Mouse (Mus musculus) cerebellum, adult 11-12 months (tissue): Measurements from ENCODE around the gene Sh3gl2.
A peak's percentile ranks its signal among the peaks of the same experiment; 100 is the strongest.

ENCODE experiments used
- DNase-seq: peaks from one replicate; pipeline ENCODE4 v3.0.0; 2022

The Sh3gl2 gene

DNA sequence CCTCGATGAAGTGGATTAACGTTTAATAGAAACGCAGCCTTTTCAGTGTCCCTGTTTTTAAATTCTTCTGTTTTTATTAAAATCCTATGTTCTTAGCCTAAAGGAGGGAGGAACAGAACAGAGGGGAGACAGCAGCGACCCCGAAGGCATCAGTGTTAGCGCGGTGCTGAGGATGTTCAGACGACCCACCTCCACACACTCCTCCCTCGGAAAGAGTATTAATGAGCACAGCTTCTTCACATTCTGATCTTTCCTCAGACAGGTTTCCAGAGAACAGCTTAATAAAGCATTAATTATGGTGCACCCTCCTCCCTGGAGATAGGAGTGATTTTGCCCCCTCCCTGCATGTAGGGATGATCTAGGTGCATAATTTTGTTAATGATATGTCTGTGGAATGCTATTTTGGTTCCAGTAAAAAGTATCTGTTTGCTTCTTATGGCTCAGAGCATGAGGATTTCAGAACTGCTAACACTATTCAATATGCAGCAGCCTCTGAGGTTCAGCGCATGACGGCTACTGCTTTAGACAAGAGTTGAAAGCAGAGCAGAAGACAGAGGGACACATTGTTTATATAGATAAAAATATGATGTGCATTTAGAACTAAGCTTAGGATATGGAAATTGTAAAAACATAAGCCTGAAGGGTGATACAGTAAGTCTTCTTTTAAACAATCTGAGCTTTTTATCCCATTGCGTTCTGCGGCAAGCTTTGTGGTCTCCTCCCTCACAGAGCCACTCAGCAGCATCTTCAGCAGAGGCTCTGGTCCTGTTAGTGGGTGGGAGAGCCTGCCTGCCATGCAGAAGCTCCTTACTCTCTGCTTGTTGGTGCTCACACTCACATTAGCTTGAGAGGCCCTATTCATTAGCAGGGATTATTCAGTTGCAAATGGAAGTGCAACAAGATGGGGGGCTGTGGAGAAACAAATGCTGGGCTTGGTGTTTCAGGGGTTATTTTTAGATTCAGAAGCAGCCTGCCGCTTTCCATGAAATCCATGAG lies 27.8 kb downstream of the Sh3gl2 start:
- no peak for DNase-seq

DNA sequence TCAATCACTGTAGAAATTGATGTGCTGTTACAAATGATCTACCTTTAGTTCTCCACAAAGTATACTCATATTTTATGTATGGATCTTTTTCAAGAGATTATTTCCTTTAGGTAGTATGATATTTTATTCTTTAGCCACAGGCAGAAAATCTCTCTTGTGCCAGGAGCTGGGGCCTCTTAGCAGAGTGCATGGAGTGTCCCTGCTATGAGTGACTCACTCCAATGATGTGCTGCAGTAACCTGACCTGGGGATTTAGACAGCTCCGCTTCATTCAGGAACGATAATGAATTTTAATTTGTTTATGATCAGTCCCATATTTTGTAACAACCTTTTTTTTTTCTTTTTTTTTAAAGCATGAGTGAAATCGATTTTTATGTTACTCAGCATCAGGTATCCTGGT lies 36.7 kb downstream of the Sh3gl2 start:
- DNase-seq = no peak

GRCm38 (mm10) chr4:85242562-85242961 lies 37.6 kb downstream of the Sh3gl2 start:
- DNase-seq = no peak

DNA sequence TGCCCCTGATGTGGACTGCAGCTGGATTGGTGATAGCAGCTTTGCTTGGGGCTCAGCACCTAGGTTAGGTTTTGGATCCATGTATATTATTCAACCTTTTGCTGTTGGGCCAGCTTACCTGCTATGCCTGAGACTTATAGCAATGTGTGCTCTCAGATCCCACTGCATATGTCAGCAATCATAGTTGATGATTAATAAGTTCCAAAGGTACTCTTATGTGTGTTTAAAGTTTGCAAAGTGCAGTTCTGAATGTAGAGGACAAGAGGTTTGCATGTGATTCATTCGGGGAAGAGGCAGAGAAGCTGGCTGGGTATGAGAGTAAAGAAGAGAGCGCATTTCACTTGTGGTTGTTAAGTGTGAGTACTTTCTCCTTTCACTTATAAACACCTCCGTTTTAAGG lies 43.7 kb downstream of the Sh3gl2 start:
- DNase-seq = no peak

GRCm38 (mm10) chr4:85250271-85250670 lies 45.3 kb downstream of the Sh3gl2 start:
- no peak for DNase-seq

DNA sequence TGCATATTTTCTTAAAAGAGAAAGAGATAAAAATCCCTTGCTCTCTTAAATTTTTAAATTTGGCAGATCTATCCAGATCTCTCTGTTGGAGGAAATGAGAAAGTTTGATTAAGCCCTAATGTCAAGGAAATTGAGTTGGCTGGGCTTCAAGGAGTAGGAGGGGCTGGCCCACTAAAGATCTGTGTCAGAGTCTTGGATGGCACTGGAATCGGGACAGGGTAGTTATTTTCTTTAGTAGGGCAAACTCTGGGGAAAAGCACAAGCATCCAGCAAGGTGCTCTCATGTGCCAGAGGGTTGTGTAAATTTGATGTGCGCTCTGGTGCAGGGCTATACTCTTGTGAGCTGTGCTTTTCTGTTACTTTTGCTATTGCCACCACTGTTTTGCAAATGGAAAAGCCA lies 45.9 kb downstream of the Sh3gl2 start:
- peak; percentile 57 for DNase-seq

DNA sequence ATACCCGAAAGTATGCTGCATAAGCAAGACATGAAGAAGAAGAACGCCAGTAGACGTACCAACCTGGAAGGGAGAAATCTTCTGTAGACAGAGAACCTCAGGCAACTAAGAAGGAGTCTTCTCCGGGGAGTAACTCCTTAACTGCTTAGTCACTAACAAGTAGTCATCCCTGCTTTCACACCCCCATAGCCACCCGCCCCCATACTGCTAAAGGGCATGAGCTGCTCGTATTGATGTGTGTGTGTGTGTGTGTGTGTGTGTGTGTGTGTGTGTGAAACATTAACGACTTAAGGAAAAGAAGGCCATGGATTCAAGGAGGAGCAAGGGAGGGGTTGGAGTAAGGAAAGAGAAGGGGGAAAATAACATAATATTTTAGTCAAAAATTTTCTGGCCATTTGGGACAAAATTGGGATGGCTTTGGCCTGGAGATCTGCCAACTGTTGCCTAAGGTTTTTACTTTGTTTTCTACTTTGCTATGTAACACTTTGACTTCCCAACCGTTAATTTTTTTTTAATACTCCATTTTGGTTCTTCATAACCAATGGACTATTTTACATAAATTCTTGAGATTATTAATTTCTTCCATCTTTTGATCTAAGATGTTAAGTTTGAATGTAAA lies 51.0 kb downstream of the Sh3gl2 start:
- DNase-seq = no peak

- DNase-seq = peak; percentile 60
Observed at GRCm38 (mm10) chr4:85256461-85257202, 51.7 kb downstream of the Sh3gl2 start.

DNA sequence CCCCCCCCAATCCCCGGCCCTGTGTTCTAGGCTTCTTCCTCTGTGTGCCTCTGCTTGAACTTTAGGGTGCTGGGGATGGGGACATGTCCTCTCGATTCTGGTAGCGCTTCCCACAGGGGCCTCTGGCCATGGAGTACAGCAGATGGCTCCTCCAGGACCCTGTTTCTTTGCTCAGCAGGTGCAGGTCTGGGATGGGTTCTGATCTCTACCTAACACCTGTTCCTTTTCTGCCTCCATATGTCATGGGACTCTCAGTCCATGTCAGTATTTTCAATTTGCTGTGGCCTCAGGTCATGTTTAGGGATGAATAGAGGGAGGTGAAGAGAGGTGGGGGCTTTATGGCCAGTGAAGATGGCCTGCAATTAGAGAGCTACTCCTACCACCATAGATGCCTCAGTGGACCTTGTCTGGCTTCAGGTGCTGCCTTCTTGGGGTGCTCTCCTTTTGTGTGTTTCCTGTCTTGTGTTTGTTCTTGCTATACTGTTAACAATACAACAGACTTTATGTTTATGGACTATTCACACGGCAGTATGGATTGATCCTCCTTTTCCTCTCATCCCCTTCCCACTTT lies 52.9 kb downstream of the Sh3gl2 start:
- DNase-seq = peak; percentile 91

DNA sequence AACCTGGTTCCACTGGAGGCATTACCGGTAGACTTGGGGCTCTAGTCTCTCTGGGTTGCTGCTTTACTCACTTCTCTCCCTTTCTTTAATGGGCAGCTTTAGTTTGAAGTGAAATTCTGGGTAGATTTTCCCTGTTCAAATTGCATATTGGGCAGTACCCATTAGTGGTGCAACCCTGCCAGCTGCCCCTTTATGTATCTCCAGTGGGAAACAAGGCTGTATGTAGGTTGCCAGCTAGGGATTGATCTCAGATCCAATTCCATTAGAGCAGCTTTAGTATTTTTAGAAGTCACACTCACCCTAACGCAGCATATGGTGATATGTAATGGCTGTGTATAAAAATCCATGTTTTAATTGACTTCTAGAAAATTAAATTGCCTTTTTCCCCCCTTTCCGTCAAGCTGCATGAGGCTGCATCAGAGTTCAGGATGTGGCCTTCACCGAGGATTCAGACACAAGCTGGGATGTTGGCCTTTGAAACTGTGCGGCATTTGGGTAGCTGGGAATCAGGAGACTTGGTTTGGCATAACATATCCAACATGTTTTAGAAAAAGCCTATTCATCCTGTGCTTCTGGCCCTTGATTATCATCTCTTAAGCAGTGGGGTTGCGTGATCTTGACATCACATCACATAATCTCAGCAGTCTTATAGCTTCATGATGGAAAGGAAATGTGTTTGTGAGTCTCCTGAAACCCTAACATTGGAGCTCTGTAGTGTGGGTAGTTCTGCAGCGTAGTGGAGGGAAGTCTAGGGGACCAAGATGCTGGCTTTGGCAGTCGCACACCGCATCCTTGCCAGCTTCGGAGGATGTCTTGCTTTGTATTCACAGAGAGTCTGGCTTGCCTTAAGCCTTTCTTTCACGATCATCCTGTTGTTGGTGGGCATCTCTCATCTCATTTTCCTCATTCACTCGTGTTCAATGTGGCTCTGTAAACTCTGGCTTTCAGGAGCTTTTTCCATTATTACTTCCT lies 56.0 kb downstream of the Sh3gl2 start:
- peak; percentile 87 for DNase-seq

- peak; percentile 80 for DNase-seq
Observed at GRCm38 (mm10) chr4:85262146-85262545, 57.2 kb downstream of the Sh3gl2 start.

DNA sequence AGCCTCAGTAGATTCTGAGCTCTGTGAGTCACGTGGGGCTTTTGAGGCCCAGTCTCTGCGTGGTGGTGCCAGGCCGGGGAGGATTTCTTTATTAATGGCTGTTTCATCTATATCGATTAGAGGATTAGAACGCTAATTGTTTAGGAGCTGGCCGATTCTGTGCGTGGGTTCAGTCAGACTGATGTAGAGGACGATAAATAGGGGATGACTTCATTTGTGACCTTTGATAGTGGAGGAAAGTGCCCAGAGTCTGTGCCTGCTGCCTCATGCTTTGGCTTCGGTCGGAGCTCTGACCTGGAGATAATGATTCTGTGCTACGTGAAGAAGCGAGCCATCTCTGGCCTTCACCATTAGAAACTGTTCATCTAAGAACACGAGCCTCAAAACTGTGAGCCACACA lies 57.7 kb downstream of the Sh3gl2 start:
- DNase-seq = no peak

DNA sequence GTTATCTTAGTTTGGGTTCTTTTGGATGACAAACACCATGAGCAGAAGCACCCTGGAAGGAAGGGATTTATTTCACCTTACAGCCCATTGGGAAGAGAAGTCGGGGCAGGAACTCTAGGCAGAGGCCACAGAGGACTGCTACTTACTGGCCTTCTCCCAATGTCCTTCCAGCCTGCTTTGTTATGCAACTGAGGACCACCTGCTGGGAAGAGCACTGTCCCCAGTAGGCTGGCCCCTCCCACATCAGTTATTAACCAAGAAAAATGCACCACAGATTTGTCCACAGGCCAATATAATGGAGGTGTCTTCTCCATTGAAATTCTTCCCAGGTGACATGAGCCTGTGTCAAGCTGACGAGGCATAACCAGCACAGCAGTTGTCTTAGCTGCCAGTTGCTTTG lies 62.5 kb downstream of the Sh3gl2 start:
- peak; percentile 59 for DNase-seq

- DNase-seq = no peak
Observed at GRCm38 (mm10) chr4:85272877-85273276, 68.0 kb downstream of the Sh3gl2 start.

DNA sequence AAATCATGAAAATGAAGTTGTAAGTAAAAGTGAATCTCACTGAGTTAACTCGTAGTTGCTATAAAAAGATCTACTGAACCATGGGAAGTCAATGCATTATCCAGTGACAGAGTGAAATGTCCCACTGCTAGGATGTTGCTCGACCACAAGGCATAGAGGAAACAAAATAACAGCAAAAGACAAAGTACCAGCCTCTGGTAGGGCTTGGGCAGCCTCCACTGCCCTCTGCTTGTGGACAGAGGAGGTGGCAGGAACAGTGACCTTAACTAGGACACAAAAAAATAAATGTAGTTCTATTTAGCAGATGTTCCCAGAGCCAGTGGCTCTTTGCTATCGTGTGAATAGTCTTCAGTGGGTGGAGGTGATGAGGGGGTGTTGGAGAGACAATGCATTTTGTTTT lies 68.5 kb downstream of the Sh3gl2 start:
- DNase-seq = no peak

DNA sequence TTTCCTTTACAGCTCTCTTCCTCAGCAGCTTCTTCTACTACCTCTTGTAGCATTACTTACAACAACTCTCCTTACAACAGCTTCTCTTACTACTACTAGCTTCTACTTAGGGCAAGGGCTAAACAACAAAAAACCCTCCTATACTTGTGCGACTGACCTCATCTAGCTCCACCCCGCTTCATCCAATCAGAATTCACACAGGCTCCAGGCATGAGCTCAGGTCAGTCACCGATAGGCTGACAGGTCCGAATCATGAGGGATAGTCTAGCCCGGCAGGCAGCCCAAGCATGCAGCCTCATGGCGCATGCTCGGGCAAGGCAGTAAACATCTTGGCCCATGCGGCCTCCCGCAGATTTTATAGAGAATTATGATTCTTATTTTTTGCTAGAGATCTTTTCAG lies 78.2 kb downstream of the Sh3gl2 start:
- DNase-seq = no peak

GRCm38 (mm10) chr4:85289990-85290389 lies 85.1 kb downstream of the Sh3gl2 start:
- no peak for DNase-seq

DNA sequence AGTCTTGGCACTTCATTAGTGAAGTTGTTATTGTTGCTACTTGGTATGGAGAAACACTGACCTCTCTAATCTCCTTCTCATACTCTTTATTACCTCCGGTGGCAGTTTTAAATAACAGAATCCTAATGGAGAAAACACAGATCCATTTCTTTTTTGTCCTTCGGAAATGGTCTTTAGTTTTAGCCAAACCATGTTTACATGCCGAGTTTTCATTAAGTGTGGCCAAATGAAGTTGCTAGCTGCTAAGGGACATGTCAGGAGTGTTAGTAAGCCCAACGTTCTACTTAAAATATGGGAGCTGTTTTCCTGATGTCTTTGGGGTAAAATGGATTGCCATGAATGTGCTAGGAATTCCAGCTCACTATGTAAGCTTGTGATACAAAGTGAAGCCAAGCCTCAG lies 86.4 kb downstream of the Sh3gl2 start:
- DNase-seq = no peak

DNA sequence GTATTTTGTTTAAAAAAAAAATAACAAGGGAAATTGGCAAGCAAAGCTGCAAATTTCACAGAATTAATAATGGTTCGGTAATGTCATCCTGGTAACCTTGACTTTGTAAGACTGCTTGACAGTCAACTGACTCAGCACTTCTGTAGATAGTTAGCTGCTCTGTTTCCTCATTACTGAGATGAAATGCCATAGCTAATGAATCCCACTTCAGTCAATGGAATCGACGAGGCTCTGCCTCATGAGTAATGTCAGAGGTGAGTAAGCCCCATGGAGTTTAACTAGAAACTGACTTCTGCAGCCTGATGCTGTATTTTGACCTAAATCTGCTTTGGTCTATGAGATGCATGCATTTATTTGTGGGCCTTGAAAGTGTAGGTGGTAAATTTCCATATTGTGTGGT lies 88.4 kb downstream of the Sh3gl2 start:
- no peak for DNase-seq

GRCm38 (mm10) chr4:85300610-85301405 lies 95.9 kb downstream of the Sh3gl2 start:
- no peak for DNase-seq
